Mouse (Mus musculus): ENCODE results near the gene P4ha2.

DNA sequence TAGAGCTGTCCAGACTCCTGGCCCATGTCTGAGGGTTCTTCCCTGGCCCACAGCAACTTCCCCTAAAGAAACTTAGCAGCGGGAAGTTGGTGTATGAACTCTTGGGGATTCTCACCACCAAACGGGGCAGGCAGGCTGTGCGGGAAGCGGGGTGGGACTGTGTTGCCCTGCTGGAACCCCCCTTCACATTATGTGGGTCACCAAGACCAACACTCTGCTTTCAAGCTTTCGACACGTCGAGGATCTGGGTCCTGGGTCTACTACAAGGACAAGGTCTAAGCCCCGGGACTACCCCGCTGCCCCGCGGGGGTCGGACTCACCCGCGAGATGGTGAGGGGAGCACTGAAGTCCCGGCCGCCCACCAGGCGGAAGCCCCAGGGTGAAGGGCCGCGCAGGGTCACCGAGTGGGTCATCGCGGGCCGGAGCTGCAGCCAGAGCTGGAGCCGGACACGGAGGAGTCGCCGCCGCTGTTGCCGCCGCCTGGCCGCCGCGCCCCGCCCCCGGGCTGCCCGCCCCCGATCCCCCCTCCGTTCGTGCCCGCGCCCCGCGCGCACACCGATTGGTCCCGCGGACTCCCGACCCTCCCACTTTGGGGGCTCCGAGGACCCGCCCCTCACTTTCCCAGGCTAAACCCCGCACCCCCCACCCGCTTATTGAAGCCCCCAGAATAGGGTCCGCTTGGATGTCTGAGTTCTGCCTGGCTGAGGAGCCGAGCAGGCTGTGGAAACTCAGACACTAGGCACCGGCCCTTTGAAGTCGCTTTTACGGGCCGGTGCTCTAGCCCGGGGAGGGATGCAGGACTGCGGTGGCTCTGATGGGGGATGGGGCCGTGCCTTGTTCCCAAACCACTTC, 31.1 kb upstream of the P4ha2 start, which contains the start of gene Pdlim4:
- TF ChIP-seq CTCF (IDR thresholded peaks at IDR 0.05; ENCODE audit: low read depth, low read length) (no peak), POLR2A (IDR thresholded peaks at IDR 0.05; ENCODE audit: borderline replicate concordance, low read depth, low read length) (no peak)

Measured in bone marrow macrophage, adult 2 months (primary cell).